Mouse (Mus musculus): Measurements from ENCODE around the gene Mcf2. TPM values are rescaled to one million over a fixed set of nuclear protein-coding genes. Genes with fewer than 3 reads are reported as not detected.

The Mcf2 gene
- polyA plus RNA-seq, 1 experiment from 2014 or later = 3.1 TPM

GRCm38 (mm10) chrX:60055185-60055584 is 123.7 kb downstream of the Mcf2 start:
- no peaks in the 10 kb centered on the region for H3K27me3 ChIP-seq (replicated peaks; ENCODE audit: control insufficient read depth, insufficient read depth, low read length)
- no peak for ATAC-seq
- H3K4me1 ChIP-seq (ENCODE audit: control insufficient read depth, insufficient read depth, low read depth, low read length) = no peaks in the 10 kb centered on the region
- no peaks in the 10 kb centered on the region for H3K9me3 ChIP-seq (ENCODE audit: control insufficient read depth, low read length)
- H3K4me2 ChIP-seq (ENCODE audit: low read length) = no peak overlapping the region
- 91% methylated on average over 9 of the region's 9 CpGs for WGBS
- no peaks in the 10 kb centered on the region for H3K36me3 ChIP-seq (ENCODE audit: control insufficient read depth, insufficient read depth, low read length)
- H3K4me3 ChIP-seq (ENCODE audit: low read length) = no peak overlapping the region
- H3K27ac ChIP-seq (ENCODE audit: low read depth, low read length) = no peak overlapping the region
- H3K9ac ChIP-seq (ENCODE audit: low read depth, low read length) = no peak overlapping the region

GRCm38 (mm10) chrX:60054745-60055144 is 124.1 kb downstream of the Mcf2 start:
- 87% methylated on average over 1 of the region's 1 CpGs for WGBS
- no peak for ATAC-seq

GRCm38 (mm10) chrX:60026654-60027053 is 152.2 kb downstream of the Mcf2 start:
- H3K4me2 ChIP-seq (ENCODE audit: low read length) = no peak overlapping the region
- no peak overlapping the region for H3K4me3 ChIP-seq (ENCODE audit: low read length)
- WGBS = 5% methylated on average over 3 of the region's 3 CpGs
- H3K27ac ChIP-seq (ENCODE audit: low read depth, low read length) = no peak overlapping the region
- no peaks in the 10 kb centered on the region for H3K36me3 ChIP-seq (ENCODE audit: control insufficient read depth, insufficient read depth, low read length)
- H3K9ac ChIP-seq (ENCODE audit: low read depth, low read length) = no peak overlapping the region
- H3K9me3 ChIP-seq (ENCODE audit: control insufficient read depth, low read length) = no peaks in the 10 kb centered on the region
- no peak for ATAC-seq
- H3K4me1 ChIP-seq (ENCODE audit: control insufficient read depth, insufficient read depth, low read depth, low read length) = no peaks in the 10 kb centered on the region
- H3K27me3 ChIP-seq (replicated peaks; ENCODE audit: control insufficient read depth, insufficient read depth, low read length) = no peaks in the 10 kb centered on the region

More at GRCm38 (mm10) chrX:60054745-60055144, 124.1 kb downstream of the Mcf2 start:
- no peak overlapping the region for H3K27ac ChIP-seq (ENCODE audit: low read depth, low read length)
- no peak overlapping the region for H3K9ac ChIP-seq (ENCODE audit: low read depth, low read length)
- H3K27me3 ChIP-seq (replicated peaks; ENCODE audit: control insufficient read depth, insufficient read depth, low read length) = no peaks in the 10 kb centered on the region
- no peak overlapping the region for H3K4me3 ChIP-seq (ENCODE audit: low read length)
- no peaks in the 10 kb centered on the region for H3K36me3 ChIP-seq (ENCODE audit: control insufficient read depth, insufficient read depth, low read length)
- no peaks in the 10 kb centered on the region for H3K9me3 ChIP-seq (ENCODE audit: control insufficient read depth, low read length)
- no peak overlapping the region for H3K4me2 ChIP-seq (ENCODE audit: low read length)
- H3K4me1 ChIP-seq (ENCODE audit: control insufficient read depth, insufficient read depth, low read depth, low read length) = no peaks in the 10 kb centered on the region

- H3K9me3 ChIP-seq (ENCODE audit: control insufficient read depth, low read length) = no peaks in the 10 kb centered on the region
- WGBS = 68% methylated on average over 2 of the region's 2 CpGs
- no peak overlapping the region for H3K9ac ChIP-seq (ENCODE audit: low read depth, low read length)
- ATAC-seq = no peak
- no peaks in the 10 kb centered on the region for H3K27me3 ChIP-seq (replicated peaks; ENCODE audit: control insufficient read depth, insufficient read depth, low read length)
- H3K4me3 ChIP-seq (ENCODE audit: low read length) = no peak overlapping the region
- no peak overlapping the region for H3K27ac ChIP-seq (ENCODE audit: low read depth, low read length)
- H3K4me2 ChIP-seq (ENCODE audit: low read length) = no peak overlapping the region
- H3K4me1 ChIP-seq (ENCODE audit: control insufficient read depth, insufficient read depth, low read depth, low read length) = no peaks in the 10 kb centered on the region
- no peaks in the 10 kb centered on the region for H3K36me3 ChIP-seq (ENCODE audit: control insufficient read depth, insufficient read depth, low read length)
These were observed 157.3 kb downstream of the Mcf2 start for GRCm38 (mm10) chrX:60021595-60021994.

GRCm38 (mm10) chrX:60021007-60021406 is 157.9 kb downstream of the Mcf2 start:
- no peaks in the 10 kb centered on the region for H3K36me3 ChIP-seq (ENCODE audit: control insufficient read depth, insufficient read depth, low read length)
- no peaks in the 10 kb centered on the region for H3K27me3 ChIP-seq (replicated peaks; ENCODE audit: control insufficient read depth, insufficient read depth, low read length)
- H3K9ac ChIP-seq (ENCODE audit: low read depth, low read length) = no peak overlapping the region
- ATAC-seq = no peak
- H3K27ac ChIP-seq (ENCODE audit: low read depth, low read length) = no peak overlapping the region
- no peaks in the 10 kb centered on the region for H3K4me1 ChIP-seq (ENCODE audit: control insufficient read depth, insufficient read depth, low read depth, low read length)
- no peaks in the 10 kb centered on the region for H3K9me3 ChIP-seq (ENCODE audit: control insufficient read depth, low read length)
- no peak overlapping the region for H3K4me3 ChIP-seq (ENCODE audit: low read length)
- no peak overlapping the region for H3K4me2 ChIP-seq (ENCODE audit: low read length)
- 89% methylated on average over 4 of the region's 4 CpGs for whole genome bisulfite sequencing

- Histone ChIP-seq H3K27ac (ENCODE audit: low read depth, low read length) (no peak overlapping the region), H3K27me3 (replicated peaks; ENCODE audit: control insufficient read depth, insufficient read depth, low read length) (no peaks in the 10 kb centered on the region), H3K4me1 (ENCODE audit: control insufficient read depth, insufficient read depth, low read depth, low read length) (no peaks in the 10 kb centered on the region), H3K4me3 (ENCODE audit: low read length) (no peak overlapping the region), H3K36me3 (ENCODE audit: control insufficient read depth, insufficient read depth, low read length) (no peaks in the 10 kb centered on the region), H3K4me2 (ENCODE audit: low read length) (no peak overlapping the region), H3K9ac (ENCODE audit: low read depth, low read length) (no peak overlapping the region), H3K9me3 (ENCODE audit: control insufficient read depth, low read length) (no peaks in the 10 kb centered on the region)
- WGBS = 89% methylated on average over 1 of the region's 1 CpGs
- ATAC-seq = no peak
These were observed 164.3 kb downstream of the Mcf2 start for GRCm38 (mm10) chrX:60014588-60014987.

- Histone ChIP-seq H3K4me3 (ENCODE audit: low read length) (no peak overlapping the region), H3K4me1 (ENCODE audit: control insufficient read depth, insufficient read depth, low read depth, low read length) (no peaks in the 10 kb centered on the region), H3K27ac (ENCODE audit: low read depth, low read length) (no peak overlapping the region), H3K27me3 (replicated peaks; ENCODE audit: control insufficient read depth, insufficient read depth, low read length) (no peaks in the 10 kb centered on the region), H3K4me2 (ENCODE audit: low read length) (no peak overlapping the region), H3K36me3 (ENCODE audit: control insufficient read depth, insufficient read depth, low read length) (no peaks in the 10 kb centered on the region), H3K9ac (ENCODE audit: low read depth, low read length) (no peak overlapping the region), H3K9me3 (ENCODE audit: control insufficient read depth, low read length) (no peaks in the 10 kb centered on the region)
- no peak for ATAC-seq
These were observed 165.7 kb downstream of the Mcf2 start for GRCm38 (mm10) chrX:60013084-60013676.

Other genes starting within 250 kb of the Mcf2 start
- gene F9, start 179.6 kb downstream of the Mcf2 start, polyA plus RNA-seq (2015; fragmentation: Nextera tagmentation; extraction: Ambion mirVana) = not detected in 2 replicates